Mouse (Mus musculus): ENCODE measurements around the gene Cyp2s1. TPM values are rescaled to one million over a fixed set of nuclear protein-coding genes. Genes with fewer than 3 reads are reported as not detected.

The Cyp2s1 gene
- total and polyA plus RNA-seq, 2 experiments from 2014 or later: 4.4 to 12.7 TPM

GRCm38 (mm10) chr7:25780753-25781152 lies 36.0 kb downstream of the Cyp2s1 start:
- no peak overlapping the region for H3K9ac ChIP-seq (replicated peaks; ENCODE audit: low read depth, low read length)
- no peak for DNase-seq (ENCODE audit: low spot score)

DNA sequence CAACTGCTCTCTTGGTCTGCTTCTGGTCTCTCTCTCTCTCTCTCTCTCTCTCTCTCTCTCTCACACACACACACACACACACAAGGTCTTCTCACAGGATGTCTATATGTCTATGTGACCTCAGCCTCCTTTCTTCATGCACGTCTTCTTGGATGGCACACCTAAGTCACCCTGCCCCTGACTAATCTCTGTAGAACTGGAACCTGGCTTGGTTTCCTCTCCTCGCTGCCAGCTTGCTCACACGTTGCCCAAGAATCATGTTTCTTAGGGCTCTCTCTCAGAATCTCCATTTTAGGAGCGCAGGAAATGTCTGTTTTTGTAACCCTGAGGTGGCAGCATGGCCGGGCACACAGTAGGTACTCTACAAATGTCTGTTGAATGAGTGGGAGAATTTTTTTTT lies 36.7 kb downstream of the Cyp2s1 start:
- WGBS: 77% methylated on average over 5 of the region's 5 CpGs
- ATAC-seq (ENCODE audit: insufficient read depth, low read depth): no peak

More at GRCm38 (mm10) chr7:25780753-25781152, 36.0 kb downstream of the Cyp2s1 start:
- TF ChIP-seq EP300 (IDR thresholded peaks at IDR 0.05; ENCODE audit: low read depth): no peak
- no peak for TF ChIP-seq CTCF (IDR thresholded peaks at IDR 0.05; ENCODE audit: low read depth)
- WGBS: 69% methylated on average over 4 of the region's 4 CpGs
- Histone ChIP-seq H3K36me3 (replicated peaks; ENCODE audit: control insufficient read depth, insufficient read depth, low read length) (no peaks in the 10 kb centered on the region), H3K27ac (ENCODE audit: low read depth) (peak overlapping the region; percentile 75; the same call in 1 of the 2 replicates), H3K27me3 (ENCODE audit: control insufficient read depth, insufficient read depth, low read length) (no peaks in the 10 kb centered on the region), H3K4me2 (ENCODE audit: low read depth, low read length) (peak overlapping the region; percentile 66; the same call in 1 of the 2 replicates), H3K4me3 (ENCODE audit: low read depth, low read length) (no peak overlapping the region), H3K4me1 (ENCODE audit: control insufficient read depth, insufficient read depth) (peaks cover 6% of the 10 kb centered on the region; the same call in 1 of the 2 replicates), H3K9me3 (replicated peaks; ENCODE audit: control insufficient read depth, low read length) (no peaks in the 10 kb centered on the region)
- no peak for ATAC-seq (ENCODE audit: insufficient read depth, low read depth)

DNA sequence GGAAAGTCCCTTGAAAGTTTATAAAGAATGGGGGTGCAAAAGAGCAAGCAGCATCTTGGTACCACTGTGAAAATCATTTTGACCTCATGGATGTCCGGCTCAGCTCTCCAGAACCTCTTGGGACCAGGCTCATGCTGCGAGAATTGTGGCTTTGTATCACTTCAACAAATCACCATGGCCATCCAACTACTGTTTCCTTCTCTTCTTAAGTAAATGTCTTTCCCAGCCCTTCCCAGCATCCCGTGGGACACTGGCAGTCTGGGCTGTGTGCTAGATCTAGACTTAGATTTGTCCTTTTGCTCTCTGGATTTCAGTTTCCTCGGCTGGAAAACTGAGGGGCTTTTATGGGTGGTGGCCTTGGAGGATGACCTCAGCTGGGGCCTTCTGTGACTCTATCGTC lies 48.5 kb downstream of the Cyp2s1 start:
- H3K36me3 ChIP-seq (replicated peaks; ENCODE audit: control insufficient read depth, insufficient read depth, low read length): peaks cover 7% of the 10 kb centered on the region; the same call in 1 of the 2 replicates
- WGBS: 69% methylated on average over 5 of the region's 5 CpGs

More for the DNA sequence above, 36.7 kb downstream of the Cyp2s1 start:
- TF ChIP-seq EP300 (IDR thresholded peaks at IDR 0.05; ENCODE audit: low read depth) (no peak), CTCF (IDR thresholded peaks at IDR 0.05; ENCODE audit: low read depth) (no peak)
- peaks cover 6% of the 10 kb centered on the region; the same call in 1 of the 2 replicates for H3K4me1 ChIP-seq (ENCODE audit: control insufficient read depth, insufficient read depth)
- no peaks in the 10 kb centered on the region for H3K27me3 ChIP-seq (ENCODE audit: control insufficient read depth, insufficient read depth, low read length)
- no peak overlapping the region for H3K4me2 ChIP-seq (ENCODE audit: low read depth, low read length)
- H3K9ac ChIP-seq (replicated peaks; ENCODE audit: low read depth, low read length): no peak overlapping the region
- no peak overlapping the region for H3K4me3 ChIP-seq (ENCODE audit: low read depth, low read length)
- no peaks in the 10 kb centered on the region for H3K36me3 ChIP-seq (replicated peaks; ENCODE audit: control insufficient read depth, insufficient read depth, low read length)
- H3K27ac ChIP-seq (ENCODE audit: low read depth): no peak overlapping the region
- H3K9me3 ChIP-seq (replicated peaks; ENCODE audit: control insufficient read depth, low read length): no peaks in the 10 kb centered on the region
- DNase-seq (ENCODE audit: low spot score): no peak

GRCm38 (mm10) chr7:25766108-25766507 lies 50.6 kb downstream of the Cyp2s1 start:
- no peaks in the 10 kb centered on the region for H3K27me3 ChIP-seq (ENCODE audit: control insufficient read depth, insufficient read depth, low read length)
- TF ChIP-seq EP300 (IDR thresholded peaks at IDR 0.05; ENCODE audit: low read depth) (no peak), CTCF (IDR thresholded peaks at IDR 0.05; ENCODE audit: low read depth) (no peak)
- no peak overlapping the region for H3K4me2 ChIP-seq (ENCODE audit: low read depth, low read length)
- H3K4me1 ChIP-seq (ENCODE audit: control insufficient read depth, insufficient read depth): no peaks in the 10 kb centered on the region
- 77% methylated on average over 6 of the region's 6 CpGs for WGBS
- no peak overlapping the region for H3K27ac ChIP-seq (ENCODE audit: low read depth)
- no peak for ATAC-seq (ENCODE audit: insufficient read depth, low read depth)
- H3K4me3 ChIP-seq (ENCODE audit: low read depth, low read length): no peak overlapping the region
- peaks cover 11% of the 10 kb centered on the region; the same call in 1 of the 2 replicates for H3K36me3 ChIP-seq (replicated peaks; ENCODE audit: control insufficient read depth, insufficient read depth, low read length)
- no peak overlapping the region for H3K9ac ChIP-seq (replicated peaks; ENCODE audit: low read depth, low read length)
- no peak for DNase-seq (ENCODE audit: low spot score)
- no peaks in the 10 kb centered on the region for H3K9me3 ChIP-seq (replicated peaks; ENCODE audit: control insufficient read depth, low read length)

More for the DNA sequence above, 48.5 kb downstream of the Cyp2s1 start:
- no peaks in the 10 kb centered on the region for H3K4me1 ChIP-seq (ENCODE audit: control insufficient read depth, insufficient read depth)
- DNase-seq (ENCODE audit: low spot score) (no peak), ATAC-seq (ENCODE audit: insufficient read depth, low read depth) (no peak)
- H3K9me3 ChIP-seq (replicated peaks; ENCODE audit: control insufficient read depth, low read length): no peaks in the 10 kb centered on the region
- no peaks in the 10 kb centered on the region for H3K27me3 ChIP-seq (ENCODE audit: control insufficient read depth, insufficient read depth, low read length)
- no peak overlapping the region for H3K27ac ChIP-seq (ENCODE audit: low read depth)
- H3K4me3 ChIP-seq (ENCODE audit: low read depth, low read length): no peak overlapping the region
- no peak for TF ChIP-seq CTCF (IDR thresholded peaks at IDR 0.05; ENCODE audit: low read depth)
- TF ChIP-seq EP300 (IDR thresholded peaks at IDR 0.05; ENCODE audit: low read depth): no peak
- no peak overlapping the region for H3K4me2 ChIP-seq (ENCODE audit: low read depth, low read length)
- no peak overlapping the region for H3K9ac ChIP-seq (replicated peaks; ENCODE audit: low read depth, low read length)

GRCm38 (mm10) chr7:25764221-25764620 lies 52.5 kb downstream of the Cyp2s1 start:
- 30% methylated on average over 5 of the region's 5 CpGs for WGBS
- Histone ChIP-seq H3K4me3 (ENCODE audit: low read depth, low read length) (no peak overlapping the region), H3K9me3 (replicated peaks; ENCODE audit: control insufficient read depth, low read length) (no peaks in the 10 kb centered on the region), H3K27ac (ENCODE audit: low read depth) (peak overlapping the region; percentile 74), H3K4me2 (ENCODE audit: low read depth, low read length) (no peak overlapping the region), H3K27me3 (ENCODE audit: control insufficient read depth, insufficient read depth, low read length) (no peaks in the 10 kb centered on the region), H3K4me1 (ENCODE audit: control insufficient read depth, insufficient read depth) (no peaks in the 10 kb centered on the region), H3K9ac (replicated peaks; ENCODE audit: low read depth, low read length) (no peak overlapping the region), H3K36me3 (replicated peaks; ENCODE audit: control insufficient read depth, insufficient read depth, low read length) (peaks cover 11% of the 10 kb centered on the region; the same call in 1 of the 2 replicates)
- TF ChIP-seq CTCF (IDR thresholded peaks at IDR 0.05; ENCODE audit: low read depth): no peak
- TF ChIP-seq EP300 (IDR thresholded peaks at IDR 0.05; ENCODE audit: low read depth): no peak
- DNase-seq (ENCODE audit: low spot score): peak; percentile 47
- no peak; the same call in 1 of the 2 replicates for ATAC-seq (ENCODE audit: insufficient read depth, low read depth)

GRCm38 (mm10) chr7:25763678-25764077 lies 53.0 kb downstream of the Cyp2s1 start:
- Histone ChIP-seq H3K4me3 (ENCODE audit: low read depth, low read length) (no peak overlapping the region), H3K9me3 (replicated peaks; ENCODE audit: control insufficient read depth, low read length) (no peaks in the 10 kb centered on the region), H3K36me3 (replicated peaks; ENCODE audit: control insufficient read depth, insufficient read depth, low read length) (peaks cover 6% of the 10 kb centered on the region; the same call in 1 of the 2 replicates), H3K27me3 (ENCODE audit: control insufficient read depth, insufficient read depth, low read length) (no peaks in the 10 kb centered on the region), H3K9ac (replicated peaks; ENCODE audit: low read depth, low read length) (no peak overlapping the region), H3K27ac (ENCODE audit: low read depth) (peak overlapping the region; percentile 74), H3K4me2 (ENCODE audit: low read depth, low read length) (no peak overlapping the region), H3K4me1 (ENCODE audit: control insufficient read depth, insufficient read depth) (no peaks in the 10 kb centered on the region)
- no peak for DNase-seq (ENCODE audit: low spot score)
- ATAC-seq (ENCODE audit: insufficient read depth, low read depth): peak; percentile 40; the same call in 1 of the 2 replicates
- WGBS: 44% methylated on average over 11 of the region's 11 CpGs
- no peak for TF ChIP-seq CTCF (IDR thresholded peaks at IDR 0.05; ENCODE audit: low read depth)
- TF ChIP-seq EP300 (IDR thresholded peaks at IDR 0.05; ENCODE audit: low read depth): no peak
